Mouse (Mus musculus) C2C12 (cell line): ENCODE data around the gene Lrrc7.

ENCODE experiments used
- CEBPB ChIP-seq: IDR thresholded peaks from one replicate; pipeline ENCODE4 v1.6.1; 2011; ENCODE audit warnings: low read depth, mild to moderate bottlenecking, control low read depth, moderate library complexity
- CTCF ChIP-seq: IDR thresholded peaks from one replicate; pipeline ENCODE4 v1.5.1; 2011; ENCODE audit not compliant: control insufficient read depth, insufficient read depth, insufficient read length
- MAX ChIP-seq: IDR thresholded peaks from one replicate; pipeline ENCODE4 v1.6.1; 2011; ENCODE audit warnings: mild to moderate bottlenecking, control low read depth
- MYOD1 ChIP-seq: IDR thresholded peaks from one replicate; pipeline ENCODE4 v1.6.1; 2011; ENCODE audit warnings: low read depth; ENCODE audit not compliant: control insufficient read depth, insufficient read length
- MYOG ChIP-seq: IDR thresholded peaks from one replicate; pipeline ENCODE4 v1.6.1; 2011; ENCODE audit not compliant: control insufficient read depth, insufficient read length; ENCODE audit errors: extremely low read depth
- USF1 ChIP-seq: IDR thresholded peaks from one replicate; pipeline ENCODE4 v1.6.1; 2011; ENCODE audit warnings: low read depth, mild to moderate bottlenecking, control low read depth, moderate library complexity

GRCm38 (mm10) chr3:158552105-158552504 is 9.9 kb downstream of the Lrrc7 start:
- TF ChIP-seq CTCF: no peak
- no peak for TF ChIP-seq CEBPB
- TF ChIP-seq USF1: no peak
- TF ChIP-seq MYOG: no peak
- TF ChIP-seq MAX: no peak
- TF ChIP-seq MYOD1: no peak
